Mouse (Mus musculus) megakaryocyte progenitor cell, adult 5-6 weeks (primary cell): ENCODE data around the gene Tas2r135. TPM values are rescaled to one million over a fixed set of nuclear protein-coding genes. Genes with fewer than 3 reads are reported as not detected.

Experiments used
- ATAC-seq: replicated peaks from 2 replicates; pipeline ENCODE4 v1.8.0; 2016; ENCODE audit warnings: mild to moderate bottlenecking, moderate TSS enrichment, inconsistent platforms; ENCODE audit not compliant: poor library complexity
- total RNA-seq, 2 experiments: library from RNA; stranded (forward) in 1 of 2; stranded (reverse) in 1 of 2; fragments of 157-497, 149-512 nt in 1 of 2; fragments of 200-1000 nt in 1 of 2; gene quantifications; 2 replicates each; pipeline versions ENCODE4 v1.2.3 to v1.2.4; 2015 to 2017

Gene Tas2r135
- total RNA-seq, 2 experiments from 2014 or later, result not detected

DNA sequence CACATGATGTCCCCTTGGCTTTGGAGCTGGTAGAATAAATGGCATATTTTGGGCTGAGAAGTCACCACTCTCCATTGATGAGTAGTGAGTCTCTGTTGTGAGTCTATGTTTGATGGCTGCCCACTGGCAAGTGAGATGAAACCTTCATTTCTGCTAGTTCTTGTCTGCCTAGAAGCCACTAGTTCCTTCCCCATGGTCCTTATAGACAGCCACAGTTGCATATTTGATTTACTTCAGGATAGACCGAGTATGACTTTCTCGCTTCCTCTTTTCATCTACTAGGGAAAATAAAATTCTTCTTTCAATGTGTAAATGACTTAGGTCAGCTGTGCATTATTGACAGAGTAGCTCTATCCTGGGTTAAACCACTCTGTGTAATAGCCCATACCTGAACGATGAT is 19.2 kb downstream of the Tas2r135 start:
- peak; percentile 65 for ATAC-seq

DNA sequence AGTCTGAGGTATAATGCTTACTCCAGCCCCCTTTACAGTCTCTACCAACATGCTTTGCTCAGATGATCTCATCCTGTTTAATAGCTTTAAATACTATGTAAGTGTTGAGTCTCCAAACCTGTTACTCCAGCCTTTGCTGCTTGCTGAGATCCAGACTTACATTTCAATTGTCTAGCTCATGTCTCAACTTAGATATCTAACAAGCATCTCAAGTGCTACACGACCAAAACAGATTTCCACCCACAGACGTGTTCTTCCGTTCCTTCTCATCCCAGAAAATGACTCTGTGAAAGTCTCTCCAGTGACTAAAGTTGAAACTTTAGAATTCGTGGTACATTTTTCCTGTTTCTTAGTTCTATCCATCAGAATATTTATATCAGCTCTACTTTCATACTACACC is 21.1 kb downstream of the Tas2r135 start:
- no peak for ATAC-seq

DNA sequence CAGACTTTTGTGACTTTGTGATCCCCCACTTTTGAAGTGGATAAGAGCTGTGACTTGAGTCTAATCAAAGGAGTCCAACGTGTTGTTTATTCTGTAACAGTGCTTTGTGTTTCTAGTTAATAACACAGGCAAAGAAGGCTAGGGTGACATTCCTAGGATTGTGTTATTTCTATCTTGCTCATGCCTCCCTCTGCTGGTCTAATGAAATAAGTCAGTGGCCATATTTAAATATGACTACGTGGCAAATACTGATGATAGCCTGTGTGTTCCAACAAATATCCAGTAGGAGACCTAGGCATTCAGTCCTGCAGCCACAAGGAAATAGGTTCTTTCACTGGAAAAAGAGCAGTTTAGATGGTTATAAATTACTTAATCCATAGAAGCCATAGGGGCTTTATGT is 28.3 kb downstream of the Tas2r135 start:
- peak; percentile 70 for ATAC-seq

DNA sequence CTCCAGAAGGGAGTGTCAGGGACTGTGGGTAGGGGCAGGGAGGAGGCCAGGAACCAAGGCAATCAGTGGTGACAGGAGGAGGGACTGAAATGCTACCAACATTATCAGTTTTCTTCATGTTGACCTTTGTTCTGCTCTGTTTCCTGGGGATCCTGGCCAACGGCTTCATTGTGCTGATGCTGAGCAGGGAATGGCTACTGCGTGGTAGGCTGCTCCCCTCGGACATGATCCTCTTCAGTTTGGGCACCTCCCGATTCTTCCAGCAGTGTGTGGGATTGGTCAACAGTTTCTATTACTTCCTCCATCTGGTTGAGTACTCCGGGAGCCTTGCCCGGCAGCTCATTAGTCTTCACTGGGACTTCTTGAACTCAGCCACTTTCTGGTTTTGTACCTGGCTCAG is 29.2 kb downstream of the Tas2r135 start, which contains the start of gene Tas2r126:
Gene Tas2r126, plus strand, starts transcription at position 90 of the 400 bp plus-strand sequence.
- peak; percentile 46; the same call in 1 of the 2 replicates for ATAC-seq

DNA sequence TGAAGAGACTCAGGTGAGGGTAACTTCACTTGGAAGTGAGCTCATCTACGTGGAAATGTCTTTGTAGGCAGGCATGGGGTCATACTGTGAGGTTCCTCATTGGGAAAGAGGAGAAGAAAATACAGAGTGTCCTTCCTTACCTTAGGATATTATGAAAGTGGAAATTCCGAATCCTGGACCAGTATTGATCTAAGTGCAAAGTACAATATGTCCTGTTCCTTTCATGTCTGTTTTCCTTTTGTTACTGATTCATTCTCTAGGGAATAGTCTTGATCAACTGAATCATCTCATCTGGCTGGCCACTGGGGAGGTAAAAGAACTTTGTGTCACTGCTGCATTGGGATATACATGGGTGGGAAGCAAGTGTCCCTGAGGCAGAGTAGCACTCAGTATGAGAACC is 30.3 kb downstream of the Tas2r135 start:
- ATAC-seq, result no peak

DNA sequence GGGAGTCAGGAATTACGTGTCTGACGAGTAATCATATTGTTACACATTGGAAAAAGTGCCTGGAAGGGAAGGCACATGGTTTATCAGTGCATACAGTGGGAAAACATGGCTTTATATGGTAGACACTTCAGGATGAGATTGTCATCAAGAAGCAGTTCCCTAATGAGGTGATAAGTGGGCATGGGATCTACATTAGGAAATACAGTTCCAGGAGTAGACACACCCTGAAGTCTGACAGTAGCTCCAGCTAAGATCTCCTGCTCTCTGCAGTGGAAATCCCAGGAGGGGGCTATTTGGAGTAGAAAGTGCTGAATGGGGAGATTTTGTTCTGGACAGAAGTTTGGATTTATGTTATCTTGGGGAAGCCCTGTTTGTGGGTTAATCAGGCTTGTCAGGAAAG is 36.2 kb downstream of the Tas2r135 start:
- no peak for ATAC-seq

DNA sequence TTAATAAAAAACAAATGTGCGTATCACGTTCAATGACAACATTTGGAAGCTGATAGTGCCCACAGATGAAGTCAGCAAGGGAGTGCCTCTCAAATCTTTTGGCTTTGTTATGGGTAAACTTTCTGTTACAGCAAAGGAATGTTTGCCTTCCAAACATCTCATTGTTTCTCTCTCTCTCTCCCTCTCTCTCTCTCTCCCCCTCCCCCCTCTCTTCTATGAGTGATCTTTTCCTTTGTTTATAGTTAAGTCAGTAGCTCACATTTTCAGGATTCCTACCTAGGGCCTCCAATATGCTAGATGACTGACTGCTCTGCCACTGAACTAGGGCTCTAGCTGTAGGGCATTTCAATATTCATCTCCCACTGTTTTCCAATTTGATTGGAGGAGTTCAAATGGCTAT is 39.3 kb downstream of the Tas2r135 start:
- ATAC-seq, result no peak

DNA sequence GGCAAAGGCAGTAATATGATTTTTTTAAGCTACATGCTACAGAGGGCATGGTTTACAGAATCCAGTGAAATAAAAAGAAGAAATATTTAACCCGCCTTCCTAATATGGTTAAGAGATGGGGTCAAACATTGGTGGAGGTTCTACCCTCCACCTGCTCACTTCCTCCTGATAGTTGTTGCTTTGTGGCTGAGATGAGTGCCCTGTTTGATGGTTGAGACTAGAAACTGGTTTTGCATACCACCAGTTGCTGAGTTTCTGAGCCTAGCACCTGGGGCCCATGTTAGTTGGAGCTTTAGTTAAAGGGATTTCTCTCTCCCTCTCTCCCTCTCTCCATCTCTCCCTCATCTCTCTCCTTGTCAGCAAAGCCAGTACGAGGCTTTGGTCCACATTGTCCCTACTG is 42.1 kb downstream of the Tas2r135 start:
- no peak for ATAC-seq

Other genes with a start within 250 kb of the Tas2r135 start
- not detected in 2 replicates for gene Tas2r144, start 190.1 kb upstream of the Tas2r135 start, total RNA-seq (2015)
- not detected in 2 replicates for gene Tas2r144, start 190.1 kb upstream of the Tas2r135 start, total RNA-seq (2017)
- gene Gstk1, start 159.5 kb upstream of the Tas2r135 start, total RNA-seq (2015), result 14.8 and 15.8 TPM in 2 replicates
- 4.0 and 5.3 TPM in 2 replicates for gene Gstk1, start 159.5 kb upstream of the Tas2r135 start, total RNA-seq (2017)
- not detected in 2 replicates for gene Tmem139, start 143.5 kb upstream of the Tas2r135 start, total RNA-seq (2015)
- gene Tmem139, start 143.5 kb upstream of the Tas2r135 start, total RNA-seq (2017), result not detected in 2 replicates
- gene Casp2, start 140.4 kb upstream of the Tas2r135 start, total RNA-seq (2015), result 68.5 and 72.1 TPM in 2 replicates
- 54.7 and 58.5 TPM in 2 replicates for gene Casp2, start 140.4 kb upstream of the Tas2r135 start, total RNA-seq (2017)
- gene Clcn1, start 118.7 kb upstream of the Tas2r135 start, total RNA-seq (2015), result 0.12 TPM in 1 of 2 replicates, not detected in the other
- not detected in 2 replicates for gene Clcn1, start 118.7 kb upstream of the Tas2r135 start, total RNA-seq (2017)
- gene Fam131b, start 80.8 kb upstream of the Tas2r135 start, total RNA-seq (2015), result not detected in 2 replicates
- gene Fam131b, start 80.8 kb upstream of the Tas2r135 start, total RNA-seq (2017), result not detected in 2 replicates
- gene Zyx, start 55.8 kb upstream of the Tas2r135 start, total RNA-seq (2015), result 75.9 and 83.2 TPM in 2 replicates
- 18.1 and 22.2 TPM in 2 replicates for gene Zyx, start 55.8 kb upstream of the Tas2r135 start, total RNA-seq (2017)
- gene Epha1, start 32.2 kb upstream of the Tas2r135 start, total RNA-seq (2015), result 0.07 TPM in 1 of 2 replicates, not detected in the other
- not detected in 2 replicates for gene Epha1, start 32.2 kb upstream of the Tas2r135 start, total RNA-seq (2017)
- gene Tas2r143, start 5.2 kb upstream of the Tas2r135 start, total RNA-seq (2015), result not detected in 2 replicates
- 1.1 TPM in 1 of 2 replicates, not detected in the other for gene Tas2r143, start 5.2 kb upstream of the Tas2r135 start, total RNA-seq (2017)
- not detected in 2 replicates for gene Tas2r126, start 29.1 kb downstream of the Tas2r135 start, total RNA-seq (2015)
- not detected in 2 replicates for gene Tas2r126, start 29.1 kb downstream of the Tas2r135 start, total RNA-seq (2017)
- not detected in 2 replicates for gene Olfr458, start 59.8 kb downstream of the Tas2r135 start, total RNA-seq (2015)
- gene Olfr458, start 59.8 kb downstream of the Tas2r135 start, total RNA-seq (2017), result not detected in 2 replicates
- gene Olfr457, start 70.9 kb downstream of the Tas2r135 start, total RNA-seq (2015), result not detected in 2 replicates
- gene Olfr457, start 70.9 kb downstream of the Tas2r135 start, total RNA-seq (2017), result not detected in 2 replicates
- not detected in 2 replicates for gene Olfr456, start 81.8 kb downstream of the Tas2r135 start, total RNA-seq (2015)
- not detected in 2 replicates for gene Olfr456, start 81.8 kb downstream of the Tas2r135 start, total RNA-seq (2017)
- gene Olfr455, start 142.2 kb downstream of the Tas2r135 start, total RNA-seq (2015), result not detected in 2 replicates
- gene Olfr455, start 142.2 kb downstream of the Tas2r135 start, total RNA-seq (2017), result not detected in 2 replicates
- gene Tcaf3, start 192.3 kb downstream of the Tas2r135 start, total RNA-seq (2015), result not detected in 2 replicates
- not detected in 2 replicates for gene Tcaf3, start 192.3 kb downstream of the Tas2r135 start, total RNA-seq (2017)
- 0.15 TPM in 1 of 2 replicates, not detected in the other for gene Tcaf2, start 239.8 kb downstream of the Tas2r135 start, total RNA-seq (2015)
- gene Tcaf2, start 239.8 kb downstream of the Tas2r135 start, total RNA-seq (2017), result 0.08 TPM in 1 of 2 replicates, not detected in the other